Mouse (Mus musculus) bone marrow macrophage, adult 2 months (primary cell): Measurements from ENCODE around the gene Tuba4a.

Source experiments
- CTCF ChIP-seq: IDR thresholded peaks from 2 replicates; pipeline ENCODE4 v1.5.1; 2012; ENCODE audit warnings: low read depth, mild to moderate bottlenecking, low read length, moderate library complexity
- POLR2A ChIP-seq: IDR thresholded peaks from 2 replicates; pipeline ENCODE4 v1.6.1; 2012; ENCODE audit warnings: mild to moderate bottlenecking, low read depth, low read length, borderline replicate concordance

GRCm38 (mm10) chr1:75227653-75228052 is 8.0 kb upstream of the Tuba4a start:
- no peak for TF ChIP-seq CTCF
- TF ChIP-seq POLR2A, result no peak
